Mouse (Mus musculus) spleen, postnatal 14 days (tissue): ENCODE measurements at regions not wholly inside any gene's neighbourhood (a gene's known extent, or its start where the extent isn't known, plus 50 kb on each side); places are given as distances from the start of the nearest gene placed in this dataset.

Experiments
- DNase-seq, 2 experiments: peaks; one replicate each; pipeline ENCODE4 v3.0.0; 2021 to 2022; ENCODE audit warnings: low spot score in 2 of 2

DNA sequence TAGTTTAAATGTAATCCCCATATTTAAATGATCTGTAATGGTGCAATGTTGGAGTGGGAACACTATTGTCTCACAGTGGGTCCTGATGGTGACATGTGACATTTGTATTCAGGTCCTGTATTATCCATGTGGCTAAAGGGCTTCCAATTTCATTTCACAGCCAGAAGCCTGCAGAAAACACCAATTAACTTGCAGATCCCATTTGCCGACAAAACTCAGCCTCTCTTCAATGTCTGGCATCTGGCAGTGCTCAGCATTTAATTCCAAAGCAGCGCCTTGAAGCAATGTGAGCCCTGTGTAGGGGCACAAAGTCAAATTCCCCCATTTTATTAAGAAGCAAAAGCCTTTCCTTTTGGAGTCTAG is 277.0 kb upstream of the Smim15 start:
- DNase-seq, result no peak

DNA sequence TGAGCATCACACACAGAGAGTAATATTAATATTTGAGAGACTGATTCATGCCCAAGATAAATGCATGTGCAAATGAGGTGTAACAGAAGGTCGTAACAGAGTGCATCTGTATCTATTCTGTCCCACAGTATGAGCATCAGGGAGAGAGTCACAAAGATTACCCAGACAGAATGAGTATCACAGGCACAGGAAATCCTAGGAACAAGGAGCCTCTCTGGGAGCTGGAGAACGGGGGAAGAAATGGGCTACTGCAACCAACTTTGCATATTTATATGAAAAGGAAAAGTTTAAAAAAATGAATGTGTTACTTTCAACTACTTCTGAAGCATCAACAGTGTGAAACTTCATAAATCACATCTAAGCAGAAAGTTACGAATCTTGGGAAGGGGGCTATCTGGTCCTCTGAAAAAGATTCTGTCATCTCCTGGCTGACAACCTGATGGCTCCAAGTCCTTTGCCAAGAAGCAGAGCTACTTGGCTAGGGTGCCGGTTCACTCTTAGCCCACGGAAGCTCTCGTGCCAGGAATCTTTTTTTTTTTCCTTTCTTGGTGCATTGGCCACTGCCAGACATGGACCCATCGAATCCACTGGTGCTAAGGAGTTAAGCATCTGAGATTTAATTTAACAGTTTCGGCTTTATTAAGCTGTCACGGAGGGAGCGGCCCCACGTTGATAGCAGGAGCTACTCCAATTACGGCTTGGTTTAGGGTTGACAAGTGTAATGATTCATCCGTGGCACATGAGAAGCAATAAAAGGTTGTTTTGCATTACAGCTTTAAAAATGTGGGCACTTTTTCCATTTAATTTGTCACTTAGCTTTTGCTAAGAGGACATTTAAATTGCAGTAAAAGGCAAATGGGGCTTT is 277.6 kb upstream of the Smim15 start:
- no peak for DNase-seq

DNA sequence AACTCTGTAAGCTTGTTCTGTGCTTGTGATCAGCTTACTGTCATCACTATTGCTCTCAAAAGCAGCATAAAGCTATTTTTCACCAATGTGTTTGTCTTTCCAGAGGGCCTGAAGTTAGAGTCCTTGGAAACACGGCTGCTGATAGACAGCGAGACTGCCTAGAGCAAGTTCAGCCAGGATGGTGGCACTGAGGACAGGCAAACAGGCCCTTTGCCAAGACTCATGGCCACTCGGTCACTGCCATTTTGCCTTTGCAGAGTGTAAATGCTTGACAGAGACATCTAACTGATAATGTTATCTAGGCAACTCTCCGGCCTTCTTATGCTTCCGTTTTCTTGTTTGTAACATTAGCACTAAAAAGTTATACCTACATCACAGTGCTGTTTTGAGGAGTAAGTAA is 280.3 kb upstream of the Smim15 start:
- no peak for DNase-seq

- DNase-seq, result no peak
Measured at GRCm38 (mm10) chr13:107760511-107760910, 283.7 kb upstream of the Smim15 start.

DNA sequence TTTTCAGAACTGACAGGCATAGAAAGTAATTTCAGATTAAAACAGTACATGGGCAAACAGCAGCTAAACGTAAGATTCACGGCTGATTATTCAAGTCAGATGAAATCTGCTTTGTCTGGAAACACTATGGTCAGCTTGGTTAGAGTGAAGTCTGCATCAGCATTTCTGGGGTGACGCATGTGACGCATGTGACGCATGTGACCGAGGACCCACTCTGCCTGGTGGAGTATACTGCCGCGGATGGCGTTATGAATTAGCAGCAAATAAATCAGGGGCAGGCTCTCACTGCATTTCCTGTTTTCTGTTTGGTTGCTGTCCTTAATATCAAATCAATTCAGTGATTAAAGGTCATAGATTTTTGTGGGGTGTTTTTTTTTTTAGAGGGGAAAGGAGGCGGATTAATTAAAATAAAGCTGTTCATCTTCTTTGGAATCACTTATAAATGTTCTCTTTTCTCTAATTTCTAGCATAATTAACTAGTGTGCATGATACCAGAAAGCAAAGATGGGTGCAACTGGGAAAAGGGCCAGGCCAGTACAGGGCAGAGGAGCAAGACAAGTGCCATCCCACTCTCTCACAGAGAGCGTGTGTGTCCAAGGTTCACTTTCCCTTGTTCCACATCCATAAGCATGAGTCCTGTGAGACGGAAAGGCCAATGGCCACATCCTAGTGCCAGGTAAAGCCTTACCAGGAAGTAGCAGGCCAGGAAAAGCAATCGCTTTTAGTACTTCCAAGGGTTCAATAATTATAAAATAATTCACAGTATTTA is 285.7 kb upstream of the Smim15 start:
- no peak for DNase-seq

GRCm38 (mm10) chr13:107752745-107753144 is 291.5 kb upstream of the Smim15 start:
- no peak for DNase-seq

GRCm38 (mm10) chr13:107743464-107744218 is 300.6 kb upstream of the Smim15 start:
- DNase-seq, result no peak

- DNase-seq, result no peak
Measured at GRCm38 (mm10) chr13:107736581-107736980, 307.7 kb upstream of the Smim15 start.

GRCm38 (mm10) chr13:107734161-107734905 is 309.9 kb upstream of the Smim15 start:
- no peak for DNase-seq

- DNase-seq, result no peak
Measured at GRCm38 (mm10) chr13:107730976-107731375, 313.3 kb upstream of the Smim15 start.

DNA sequence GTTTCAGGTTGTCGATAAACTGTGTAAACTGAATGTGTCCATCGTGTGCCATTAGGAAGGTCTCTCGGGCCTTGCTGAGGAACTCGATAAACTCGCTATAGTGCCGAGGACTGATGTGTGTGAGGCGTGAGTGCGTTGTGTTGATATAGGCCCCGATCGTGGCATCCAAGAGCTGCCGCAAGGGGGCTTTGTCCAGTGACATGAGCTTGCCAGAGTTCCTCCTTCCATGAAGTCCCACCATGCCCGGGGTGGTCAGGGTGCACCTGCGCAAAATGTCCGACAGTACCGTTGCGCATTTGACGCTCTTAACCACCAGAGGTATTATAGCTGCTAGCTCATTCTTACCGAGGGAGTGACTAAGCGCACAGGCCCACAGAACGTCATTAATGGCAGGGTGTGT is 317.8 kb upstream of the Smim15 start:
- DNase-seq, result no peak

- DNase-seq, result no peak
Measured at GRCm38 (mm10) chr13:107721901-107722300, 322.3 kb upstream of the Smim15 start.

GRCm38 (mm10) chr13:107720874-107721574 is 323.2 kb upstream of the Smim15 start:
- DNase-seq, result no peak

DNA sequence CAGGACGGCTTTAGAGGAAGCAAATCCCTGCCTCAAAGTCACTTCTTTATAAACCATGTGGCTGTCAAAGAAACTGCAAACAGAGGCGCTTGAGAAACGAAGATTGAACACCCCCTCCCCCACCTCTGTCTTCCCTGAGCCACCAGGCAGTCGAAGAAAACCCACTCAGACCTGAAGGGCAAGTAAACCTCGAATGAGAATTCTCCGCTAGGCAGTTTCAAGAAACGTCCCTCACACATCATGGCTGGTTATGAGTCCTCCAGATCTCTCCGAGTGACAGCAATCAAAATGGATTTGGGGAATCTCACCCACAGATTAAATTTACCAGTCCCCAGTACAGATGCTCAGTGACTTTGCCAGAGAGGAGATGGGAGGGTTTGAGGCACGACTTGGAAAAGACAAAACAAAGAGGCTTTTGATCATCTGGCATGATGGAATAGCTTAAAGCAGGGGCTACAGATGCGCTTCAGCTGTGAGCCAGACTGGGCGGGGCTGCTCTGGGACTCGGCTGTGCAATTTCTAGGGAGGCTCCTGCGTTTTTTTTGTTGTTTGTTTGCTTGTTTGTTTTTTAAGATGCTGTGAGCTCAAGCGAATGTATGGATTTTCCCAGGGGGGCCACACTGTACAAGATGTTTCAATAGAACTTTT is 325.1 kb upstream of the Smim15 start:
- no peak for DNase-seq

DNA sequence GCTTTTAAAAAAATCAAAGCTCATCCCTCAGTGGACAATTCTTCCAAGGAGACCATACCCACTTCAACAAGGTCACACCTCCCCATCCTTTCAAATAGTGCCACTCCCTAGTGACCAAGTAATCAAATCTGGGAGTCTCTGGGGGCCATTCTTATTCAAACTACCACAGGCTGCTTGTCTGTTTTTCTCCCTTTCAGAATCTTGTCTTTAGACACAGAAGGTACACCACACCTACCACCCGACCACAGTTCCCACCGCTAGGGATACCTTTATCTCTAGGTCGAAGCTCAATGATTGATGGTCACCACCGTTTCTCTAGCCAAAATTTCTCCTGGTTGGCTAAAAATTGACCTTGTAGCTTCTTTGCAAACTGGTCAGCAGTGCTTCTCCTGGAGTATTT is 328.6 kb upstream of the Smim15 start:
- no peak for DNase-seq

- DNase-seq, result no peak
Measured at GRCm38 (mm10) chr13:107714001-107714400, 330.2 kb upstream of the Smim15 start.

DNA sequence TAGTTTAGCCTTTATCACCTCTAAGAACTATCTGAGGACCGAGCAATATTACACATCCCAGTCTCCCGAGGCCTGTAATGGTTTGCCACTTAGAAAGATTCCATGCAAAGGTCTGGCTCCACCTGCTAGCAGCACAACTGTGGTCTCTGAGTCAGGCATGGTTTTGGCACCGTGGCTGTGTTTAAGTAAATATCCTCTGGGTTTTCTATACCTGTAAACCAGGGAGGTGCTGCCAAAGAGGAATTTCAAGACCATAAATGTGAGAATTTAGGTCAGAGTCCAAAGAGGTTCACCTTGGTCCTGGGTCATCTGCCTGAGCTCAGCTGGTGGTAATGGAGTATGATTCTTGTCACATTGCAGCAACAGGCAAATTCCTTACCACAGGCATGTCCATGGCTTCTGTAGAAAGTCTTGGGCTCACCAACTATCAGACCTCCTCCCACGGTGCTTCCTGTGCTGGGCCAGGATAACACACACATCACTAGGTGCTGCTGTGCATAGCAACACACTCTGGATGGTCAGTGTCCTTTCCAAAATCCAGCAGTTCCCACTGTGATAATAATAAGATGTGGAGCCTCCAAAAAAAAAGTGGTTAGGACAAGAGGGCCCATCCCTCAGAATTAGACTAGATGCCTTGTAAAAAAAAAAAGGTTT is 332.8 kb upstream of the Smim15 start:
- no peak for DNase-seq

DNA sequence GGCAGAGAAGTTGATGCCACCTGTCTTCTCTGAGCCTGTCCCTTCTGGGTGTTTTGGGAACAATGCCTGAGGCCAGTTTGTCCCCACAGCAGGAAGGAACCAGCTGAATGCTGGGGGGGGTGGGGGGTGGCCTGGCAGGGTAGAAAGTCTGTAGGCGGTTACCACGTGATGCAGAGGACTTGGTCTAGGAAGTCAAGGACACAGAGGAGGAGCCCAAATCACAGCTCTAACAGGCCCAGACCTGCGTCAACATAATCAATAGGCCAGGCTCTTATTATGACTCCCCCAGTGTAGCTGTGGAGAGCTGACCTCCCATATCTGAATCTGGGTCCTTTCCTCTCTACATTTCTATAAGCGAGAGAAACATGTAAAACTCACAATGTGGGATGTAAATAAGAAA is 333.9 kb upstream of the Smim15 start:
- DNase-seq, result no peak

- DNase-seq, result no peak
Measured at GRCm38 (mm10) chr13:107709828-107710227, 334.4 kb upstream of the Smim15 start.

DNA sequence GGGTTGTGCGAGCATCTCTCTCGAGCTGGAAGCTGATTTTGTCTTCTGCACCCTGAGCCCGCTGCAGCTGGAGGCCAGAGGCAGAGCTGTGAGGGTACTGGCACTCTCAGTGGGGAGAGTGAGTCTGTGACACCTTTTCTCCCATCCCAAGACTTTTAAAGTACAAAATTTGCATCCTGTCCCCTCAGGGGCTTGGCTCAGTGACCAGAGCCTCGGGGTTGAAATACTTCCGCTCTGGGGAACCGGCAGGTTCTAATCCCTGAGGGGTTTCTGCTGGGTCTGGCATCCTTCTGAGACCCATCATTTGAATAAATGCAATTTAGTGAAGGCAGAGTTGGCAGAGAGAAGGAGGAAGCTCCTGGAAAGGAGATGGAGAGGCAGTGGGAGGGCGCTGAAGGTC is 340.5 kb upstream of the Smim15 start:
- no peak for DNase-seq
